Mouse (Mus musculus) small intestine, adult 2 months (tissue): ENCODE measurements around the gene Fam118b. TPM values are rescaled to one million over a fixed set of nuclear protein-coding genes. Genes with fewer than 3 reads are reported as not detected.

ENCODE experiments used
- H3K27ac ChIP-seq: fragments of 200-500 bp; 2 replicates; pipeline ENCODE4 v1.5.1; 2012; ENCODE audit warnings: low read depth, low read length, control low read depth, inconsistent platforms; ENCODE audit not compliant: insufficient read depth
- H3K27me3 ChIP-seq: fragments of 200-500 bp; 2 replicates; pipeline ENCODE4 v1.6.1; 2012; ENCODE audit warnings: mild to moderate bottlenecking, moderate library complexity, low read length, inconsistent platforms; ENCODE audit not compliant: control insufficient read depth, insufficient read depth
- H3K36me3 ChIP-seq: fragments of 200-500 bp; 2 replicates; pipeline ENCODE4 v1.6.1; 2012; ENCODE audit warnings: mild to moderate bottlenecking, low read length, control low read depth, inconsistent platforms; ENCODE audit not compliant: control insufficient read depth, insufficient read depth
- H3K4me1 ChIP-seq: fragments of 200-500 bp; 2 replicates; pipeline ENCODE4 v1.6.1; 2012; ENCODE audit warnings: low read length, inconsistent platforms, mixed read lengths; ENCODE audit not compliant: control insufficient read depth, insufficient read depth, insufficient read length
- H3K4me3 ChIP-seq: fragments of 200-500 bp; 2 replicates; pipeline ENCODE4 v1.5.1; 2012; ENCODE audit warnings: low read depth, mild to moderate bottlenecking, control low read depth, inconsistent platforms, low read length, moderate library complexity
- CTCF ChIP-seq: fragments of 200-500 bp; IDR thresholded peaks from 2 replicates; pipeline ENCODE4 v1.5.1; 2012; ENCODE audit warnings: low read depth, mild to moderate bottlenecking, control low read depth, inconsistent platforms, low read length, moderate library complexity, mixed read lengths; ENCODE audit not compliant: insufficient replicate concordance, insufficient read length; ENCODE audit errors: extremely low read depth
- POLR2A ChIP-seq: fragments of 200-500 bp; IDR thresholded peaks from 2 replicates; pipeline ENCODE4 v1.6.1; 2012; ENCODE audit warnings: low read depth, mild to moderate bottlenecking, control low read depth, inconsistent platforms, low read length, moderate library complexity
- WGBS: fragments of 180-500 bp; shearing (Covaris S2); methylation state at CpG from one replicate; pipeline ENCODE4 v1.1.7; 2018; 5-methylcytosine and 5-hydroxymethylcytosine counted together
- polyA plus RNA-seq: library from polyadenylated mRNA; depleted of rRNA; stranded (reverse); fragments of >200 nt; gene quantifications from 2 replicates; pipeline ENCODE4 v1.2.3, GENCODE M21; 2012

Fam118b gene
- polyA plus RNA-seq, 1 experiment, result 17.2 TPM

DNA sequence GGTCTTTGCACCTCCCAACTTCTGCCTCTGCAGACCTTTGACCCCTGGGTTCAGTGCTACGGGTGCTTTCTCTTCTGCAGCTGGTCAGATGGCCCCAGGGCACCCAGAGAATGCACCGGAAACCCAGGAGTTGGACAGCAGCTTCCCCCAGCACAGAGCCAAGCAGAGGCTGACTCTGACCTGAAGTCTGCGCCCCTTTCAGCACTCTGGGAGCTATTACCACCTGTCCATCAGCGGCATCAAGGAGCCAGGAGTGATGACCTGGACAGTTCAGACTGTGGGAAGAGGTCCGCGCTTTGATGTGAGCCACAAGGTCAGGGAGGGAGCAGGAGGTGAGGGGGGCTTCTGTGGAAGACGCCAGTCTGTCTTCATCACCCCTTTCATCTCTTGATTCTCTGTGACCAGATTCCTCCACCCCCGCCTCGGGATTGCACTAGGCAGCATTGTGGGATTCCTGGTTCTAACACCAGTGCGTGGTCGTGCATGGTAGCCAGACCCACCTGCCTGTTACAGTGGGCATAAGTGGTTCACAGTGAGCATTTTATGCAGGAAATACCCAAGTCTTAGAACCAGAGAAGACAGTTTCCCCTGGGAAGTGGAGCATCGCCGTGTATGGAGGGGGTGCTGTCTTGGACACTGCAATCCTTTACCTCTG lies 15.9 kb upstream of the Fam118b start:
- Histone ChIP-seq H3K27me3 (no peaks in the 10 kb centered on the region), H3K27ac (no peak overlapping the region), H3K4me3 (no peak overlapping the region), H3K4me1 (peaks cover 3% of the 10 kb centered on the region; the same call in 1 of the 2 replicates), H3K36me3 (no peaks in the 10 kb centered on the region)
- TF ChIP-seq POLR2A (no peak), CTCF (no peak)
- WGBS, result 87% methylated on average over 13 of the region's 13 CpGs

DNA sequence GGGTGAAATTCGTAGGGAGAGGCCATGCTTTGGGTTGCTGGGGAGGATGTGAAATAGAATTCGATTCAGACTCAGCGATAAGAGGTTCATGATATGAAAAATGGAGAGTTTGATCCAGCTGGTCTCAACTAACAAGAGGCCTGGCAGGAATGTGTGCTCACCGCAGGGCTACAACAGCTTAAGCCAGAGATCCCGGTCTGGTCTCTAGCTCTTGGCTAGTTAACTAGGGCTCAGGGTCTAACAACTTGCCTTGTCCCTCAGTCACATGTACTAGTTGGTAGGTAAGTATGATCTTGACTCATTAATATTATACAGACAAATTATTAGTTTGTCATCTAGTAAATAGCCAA lies 15.2 kb upstream of the Fam118b start:
- Histone ChIP-seq H3K27ac (no peak overlapping the region), H3K36me3 (no peaks in the 10 kb centered on the region), H3K4me1 (peaks cover 3% of the 10 kb centered on the region; the same call in 1 of the 2 replicates), H3K4me3 (no peak overlapping the region), H3K27me3 (no peaks in the 10 kb centered on the region)
- 71% methylated on average over 5 of the region's 5 CpGs for WGBS
- no peak for TF ChIP-seq CTCF
- TF ChIP-seq POLR2A, result no peak

GRCm38 (mm10) chr9:35282006-35282850 lies 14.6 kb upstream of the Fam118b start:
- WGBS, result 18% methylated on average over 5 of the region's 5 CpGs
- Histone ChIP-seq H3K36me3 (no peaks in the 10 kb centered on the region), H3K4me3 (no peak overlapping the region), H3K4me1 (peaks cover 3% of the 10 kb centered on the region; the same call in 1 of the 2 replicates), H3K27me3 (no peaks in the 10 kb centered on the region), H3K27ac (no peak overlapping the region)
- TF ChIP-seq POLR2A (no peak), CTCF (no peak)

GRCm38 (mm10) chr9:35278451-35278850 lies 10.8 kb upstream of the Fam118b start:
- H3K4me1 ChIP-seq, result peaks cover 2% of the 10 kb centered on the region; the same call in 1 of the 2 replicates
- WGBS, result 86% methylated on average over 4 of the region's 4 CpGs
- H3K4me3 ChIP-seq, result no peak overlapping the region
- H3K27me3 ChIP-seq, result no peaks in the 10 kb centered on the region
- no peak overlapping the region for H3K27ac ChIP-seq
- peaks cover 20% of the 10 kb centered on the region for H3K36me3 ChIP-seq
- no peak for TF ChIP-seq POLR2A
- no peak for TF ChIP-seq CTCF

DNA sequence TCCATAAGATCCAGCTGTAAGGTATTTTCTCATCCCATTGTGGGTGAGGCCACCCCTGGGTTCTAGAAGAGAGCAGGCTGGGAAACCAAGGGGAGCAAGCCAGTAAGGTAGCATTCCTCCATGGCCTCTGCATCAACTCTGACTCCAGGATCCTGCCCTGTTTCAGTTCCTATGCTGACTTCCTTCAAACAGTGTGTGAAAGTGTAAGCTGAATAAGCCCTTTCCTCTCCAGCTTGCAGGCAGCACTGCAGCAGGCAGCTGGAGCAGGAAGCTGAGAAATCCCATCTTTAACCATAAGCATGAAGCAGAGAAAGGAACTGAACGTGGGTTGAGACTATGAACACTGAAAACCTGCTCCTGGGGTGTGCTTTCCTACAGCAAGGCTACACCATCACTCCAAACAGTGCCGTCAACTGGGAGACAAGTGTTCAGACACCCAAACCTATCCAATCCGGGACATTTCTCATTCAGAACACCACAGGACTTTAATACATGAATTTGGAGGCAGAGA lies 10.3 kb upstream of the Fam118b start:
- 76% methylated on average over 3 of the region's 3 CpGs for WGBS
- Histone ChIP-seq H3K4me3 (no peak overlapping the region), H3K27ac (no peak overlapping the region), H3K4me1 (no peaks in the 10 kb centered on the region), H3K27me3 (no peaks in the 10 kb centered on the region), H3K36me3 (peaks cover 24% of the 10 kb centered on the region)
- no peak for TF ChIP-seq CTCF
- no peak for TF ChIP-seq POLR2A

- TF ChIP-seq CTCF, result no peak
- TF ChIP-seq POLR2A, result no peak
- Histone ChIP-seq H3K4me3 (peak overlapping the region; percentile 98), H3K4me1 (peaks cover 16% of the 10 kb centered on the region; the same call in 1 of the 2 replicates), H3K27me3 (no peaks in the 10 kb centered on the region), H3K36me3 (peaks cover 9% of the 10 kb centered on the region), H3K27ac (peak overlapping the region; percentile 26)
- WGBS, result 1% methylated on average over 21 of the region's 21 CpGs
Measured at GRCm38 (mm10) chr9:35267976-35268715, 541 bp upstream of the Fam118b start.
